Mouse (Mus musculus) G1E (cell line): Measurements from ENCODE around the gene Esyt2.

Experiments used
- CTCF ChIP-seq: IDR thresholded peaks from 2 replicates; pipeline ENCODE4 v1.5.1; 2012; ENCODE audit warnings: low read depth, low read length, inconsistent platforms, mixed read lengths
- GATA1 ChIP-seq: IDR thresholded peaks from 2 replicates; pipeline ENCODE4 v1.6.1; 2012; ENCODE audit warnings: borderline replicate concordance, low read length, inconsistent platforms, mixed read lengths
- GATA2 ChIP-seq: IDR thresholded peaks from 2 replicates; pipeline ENCODE4 v1.6.1; 2012; ENCODE audit warnings: low read depth, low read length, inconsistent platforms, borderline replicate concordance

- TF ChIP-seq GATA1 (no peak), CTCF (no peak), GATA2 (no peak)
These were observed 658 bp downstream of the Esyt2 start for GRCm38 (mm10) chr12:116281427-116282281.
